Mouse (Mus musculus): ENCODE data around the gene Mrpl38.

Mrpl38 gene

DNA sequence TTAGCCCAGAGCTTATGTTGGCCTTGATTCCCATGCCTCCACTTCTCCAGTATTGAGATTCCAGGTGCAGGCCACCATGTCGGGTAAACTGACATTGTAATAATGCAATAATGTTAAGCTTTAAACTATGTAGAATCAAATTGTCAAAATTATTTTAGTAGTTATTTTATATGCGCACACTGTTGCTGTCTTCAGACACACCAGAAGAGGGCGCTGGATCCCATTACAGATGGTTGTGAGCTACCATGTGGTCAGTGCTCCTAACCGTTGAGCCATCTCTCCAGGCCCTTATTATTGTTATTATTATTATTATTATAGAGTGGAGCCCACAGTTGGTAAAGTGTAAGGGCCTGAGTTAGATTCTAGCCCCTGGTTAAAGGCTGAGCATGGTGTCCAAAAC lies 27.6 kb downstream of the Mrpl38 start:
- no peak for DNase-seq (ENCODE audit: low read depth, low spot score)

DNA sequence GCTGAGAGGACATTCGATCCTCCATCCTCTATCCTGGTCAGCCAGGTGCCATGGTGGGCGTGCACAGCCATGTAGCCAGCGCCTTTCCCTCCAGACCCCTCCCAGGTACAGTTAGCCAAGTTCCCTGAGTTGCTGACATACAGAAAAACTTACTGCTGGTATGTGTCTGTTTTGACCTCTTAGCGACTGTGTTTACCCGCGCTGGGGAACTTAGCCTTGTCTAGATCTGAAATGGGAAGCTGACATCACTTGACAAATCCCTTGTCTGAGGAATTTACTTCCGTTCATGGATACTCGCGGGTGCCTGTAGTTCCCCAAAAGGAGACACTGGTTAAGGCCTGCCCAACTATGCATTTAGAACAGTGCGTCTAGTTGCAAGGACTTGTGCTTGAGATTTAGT lies 28.1 kb downstream of the Mrpl38 start:
- DNase-seq (ENCODE audit: low read depth, low spot score): no peak

DNA sequence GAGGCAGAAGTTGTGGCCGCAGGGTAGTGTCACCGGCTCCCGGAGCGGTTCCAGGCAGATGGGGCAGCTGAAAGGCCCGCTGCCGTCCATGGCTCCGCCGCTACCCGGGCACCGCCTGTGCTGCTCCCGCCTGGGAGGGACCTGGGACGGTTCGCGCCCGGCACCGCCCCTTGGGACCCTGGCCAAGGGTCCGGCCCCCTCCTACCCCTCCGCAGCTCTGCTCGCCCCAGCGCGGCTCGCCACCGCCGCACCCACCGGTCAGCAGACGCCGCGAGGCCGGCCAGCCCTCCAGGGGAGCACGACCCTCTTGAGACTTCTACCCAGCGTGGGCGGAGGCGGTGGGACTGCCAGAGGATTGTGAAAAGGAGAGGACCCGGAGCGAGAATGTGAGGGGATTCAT lies 28.5 kb downstream of the Mrpl38 start:
- DNase-seq (ENCODE audit: low read depth, low spot score): no peak

DNA sequence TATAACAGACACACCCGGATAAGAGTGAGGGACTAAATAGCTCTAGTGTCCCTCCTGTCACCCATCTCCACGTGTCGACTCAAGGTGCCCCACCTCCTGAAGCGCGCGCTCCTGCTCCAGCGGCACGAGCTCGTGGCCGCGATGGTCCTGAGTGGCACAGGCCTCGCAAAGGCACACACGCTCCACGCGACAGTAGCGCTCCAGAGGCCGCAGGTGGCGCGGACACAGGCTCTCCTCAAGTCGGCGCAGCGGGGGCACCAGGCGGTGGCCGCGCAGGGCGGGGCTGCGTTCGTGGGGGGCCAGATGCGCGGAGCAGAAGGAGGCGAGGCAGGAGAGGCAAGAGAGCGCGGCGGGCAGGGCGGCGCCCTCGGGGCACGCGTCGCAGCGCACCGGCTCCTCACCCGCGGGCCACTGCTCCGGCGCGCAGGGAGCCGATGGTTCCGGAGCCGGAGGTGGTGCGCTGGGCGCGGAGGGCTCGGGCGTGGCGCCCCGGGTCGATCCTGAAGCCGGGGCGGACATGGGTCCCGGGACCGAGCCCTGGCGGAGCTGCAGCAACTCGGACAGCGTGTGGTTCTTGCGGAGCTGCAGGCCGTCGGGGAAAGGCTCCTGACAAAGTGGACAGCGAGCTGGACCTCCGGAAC lies 29.1 kb downstream of the Mrpl38 start:
- DNase-seq (ENCODE audit: low read depth, low spot score): no peak

DNA sequence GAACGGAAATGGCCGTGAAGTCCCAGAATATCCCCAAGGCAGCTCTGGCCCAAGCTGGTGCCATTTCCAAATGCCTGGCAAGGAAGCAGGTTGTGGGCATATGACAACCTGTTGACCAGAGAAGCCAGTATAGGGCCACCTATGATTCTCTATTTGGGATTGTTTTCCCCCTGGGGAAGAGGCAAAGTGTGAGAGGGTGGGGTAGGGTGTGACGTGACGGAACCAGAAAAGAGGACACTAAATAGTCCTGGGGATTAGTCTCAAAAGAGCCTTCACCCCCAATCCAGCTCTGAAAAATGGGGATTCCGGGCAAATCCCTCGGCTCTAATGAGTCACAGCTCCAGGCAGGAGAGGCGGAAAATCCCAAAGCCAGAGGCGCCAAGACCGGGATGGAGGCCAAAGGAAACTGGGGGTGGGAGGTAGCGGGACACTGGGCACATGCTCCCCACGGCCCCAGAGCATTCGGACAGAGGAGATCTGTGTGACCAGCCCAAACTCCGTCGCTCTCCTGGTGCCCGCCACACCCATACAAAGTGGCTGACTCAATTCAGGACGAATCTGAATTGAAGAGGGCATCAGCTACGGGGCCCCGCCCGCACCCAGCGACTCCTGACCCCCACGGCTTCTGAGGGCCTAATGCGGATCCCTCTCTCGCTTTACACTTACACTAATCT lies 30.1 kb downstream of the Mrpl38 start:
- DNase-seq (ENCODE audit: low read depth, low spot score): no peak

DNA sequence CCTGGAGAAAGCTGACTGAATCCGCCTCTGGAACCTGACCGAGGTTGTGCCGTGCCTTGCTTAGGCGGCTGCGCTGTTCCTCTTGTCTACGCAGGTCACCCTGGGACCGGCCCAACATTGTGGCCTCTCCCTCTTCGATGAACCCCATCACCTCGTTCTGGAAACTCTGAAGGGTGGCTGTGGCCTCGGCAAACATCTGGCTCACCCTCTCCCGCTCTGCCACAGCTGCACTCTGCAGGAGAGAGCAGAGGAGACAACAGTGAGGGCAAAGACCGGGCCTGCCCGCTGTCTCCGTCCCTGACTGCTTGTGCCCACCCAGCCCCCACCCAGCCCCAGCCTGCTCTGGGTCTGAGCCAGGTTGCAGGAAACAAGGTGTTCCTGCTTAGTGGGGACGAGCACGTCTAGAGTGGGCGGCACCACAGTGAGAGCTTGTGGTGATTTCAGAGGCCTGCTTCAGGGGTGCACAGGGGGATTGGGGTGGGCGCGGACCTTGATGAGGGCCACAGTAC lies 30.8 kb downstream of the Mrpl38 start:
- no peak for DNase-seq (ENCODE audit: low read depth, low spot score)

DNA sequence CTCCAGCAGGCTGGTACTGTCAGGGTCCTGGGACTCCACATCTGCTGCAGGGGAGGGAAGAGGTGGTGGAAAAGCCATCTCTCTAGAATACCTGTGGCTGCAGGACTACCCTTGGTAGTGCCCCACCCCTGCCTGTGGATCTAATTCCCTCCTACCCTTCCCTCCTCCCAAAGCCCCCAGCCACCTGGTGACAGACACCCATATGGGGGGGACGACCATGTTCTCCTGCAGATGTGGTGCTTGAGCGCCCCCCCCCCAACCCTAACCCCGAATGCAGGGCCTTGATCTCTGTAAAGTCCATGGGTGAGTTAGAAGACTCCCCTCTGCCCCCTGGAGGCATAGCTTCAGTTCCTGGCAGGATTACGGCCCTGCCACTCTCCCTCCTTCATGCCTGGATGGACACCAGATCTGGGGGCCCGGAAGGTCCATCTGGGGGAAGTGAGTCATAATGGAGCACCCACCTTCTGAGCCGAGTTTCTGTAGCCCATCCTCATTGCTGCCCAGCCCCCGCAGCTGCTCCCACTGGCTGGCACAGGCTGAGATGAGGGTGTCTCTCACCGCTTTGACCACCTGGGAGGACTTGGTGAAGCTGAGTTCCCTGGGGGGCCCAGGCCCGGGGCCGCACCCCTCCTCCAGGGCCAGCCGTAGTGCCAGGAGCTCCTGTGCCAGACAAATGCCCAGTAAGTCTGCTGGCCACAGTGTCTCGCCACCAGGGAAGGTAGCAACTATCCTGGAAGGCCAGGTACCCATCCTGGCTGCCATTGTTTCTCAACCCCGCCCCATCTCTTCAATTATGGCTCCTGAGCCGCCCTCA lies 31.5 kb downstream of the Mrpl38 start:
- no peak for DNase-seq (ENCODE audit: low read depth, low spot score)

DNA sequence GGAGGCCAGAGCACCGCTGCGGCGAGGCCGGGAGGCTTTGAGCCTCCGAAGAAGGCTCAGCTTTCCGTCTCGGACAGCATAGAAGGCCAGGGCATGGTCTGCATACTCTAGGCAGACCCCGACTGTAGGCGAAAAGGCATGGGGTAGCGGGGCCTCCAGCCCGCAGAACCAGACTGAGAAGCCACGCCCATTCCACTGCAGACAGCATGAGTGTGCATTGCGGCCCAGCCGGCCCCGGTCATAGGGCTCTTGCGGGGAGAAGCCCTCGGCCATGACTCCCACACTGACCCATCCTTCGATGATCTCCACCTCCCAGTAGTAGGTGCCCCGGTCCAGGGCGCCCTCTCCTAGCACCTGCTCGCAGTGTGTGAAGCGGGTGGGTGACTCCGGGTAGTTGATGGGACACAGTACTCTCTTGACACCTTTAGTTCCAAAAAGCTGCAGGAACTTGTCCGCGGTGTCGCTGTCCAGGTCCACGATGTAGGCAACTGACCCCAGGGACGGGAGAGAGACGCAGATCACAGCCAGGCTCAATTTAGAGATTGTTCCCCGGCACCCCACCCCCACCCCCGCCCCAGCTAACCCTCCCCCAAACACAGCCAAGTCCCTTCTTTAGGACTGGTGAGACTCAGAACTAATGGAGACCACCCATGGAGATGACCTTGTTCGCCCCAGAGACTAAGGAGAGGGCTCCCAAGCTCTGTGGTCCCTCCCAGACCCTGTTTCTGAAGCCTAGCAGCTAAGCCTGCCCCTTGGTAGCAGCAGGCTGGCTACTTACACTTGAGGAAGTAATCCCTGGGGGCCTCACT lies 32.3 kb downstream of the Mrpl38 start:
- DNase-seq (ENCODE audit: low read depth, low spot score): peak; percentile 66

DNA sequence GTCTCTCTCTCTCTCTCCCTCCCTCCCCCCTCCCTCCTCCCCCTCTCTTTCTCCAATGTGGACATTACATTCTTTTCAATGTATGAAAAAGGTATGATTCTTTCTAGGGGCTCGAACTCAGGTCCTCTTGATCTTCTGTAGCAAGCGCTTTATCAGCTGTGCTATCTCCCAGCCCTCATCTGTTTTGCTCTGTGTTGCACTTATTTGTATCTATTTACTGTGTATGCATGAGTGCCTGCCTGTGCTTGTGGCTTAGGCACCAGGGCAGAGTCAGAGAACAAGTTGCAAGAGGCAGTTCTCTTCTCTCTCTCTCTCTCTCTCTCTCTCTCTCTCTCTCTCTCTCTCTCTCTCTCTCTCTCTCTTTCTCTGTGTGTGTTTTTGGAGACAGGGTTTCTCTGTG lies 33.6 kb downstream of the Mrpl38 start:
- no peak for DNase-seq (ENCODE audit: low read depth, low spot score)

DNA sequence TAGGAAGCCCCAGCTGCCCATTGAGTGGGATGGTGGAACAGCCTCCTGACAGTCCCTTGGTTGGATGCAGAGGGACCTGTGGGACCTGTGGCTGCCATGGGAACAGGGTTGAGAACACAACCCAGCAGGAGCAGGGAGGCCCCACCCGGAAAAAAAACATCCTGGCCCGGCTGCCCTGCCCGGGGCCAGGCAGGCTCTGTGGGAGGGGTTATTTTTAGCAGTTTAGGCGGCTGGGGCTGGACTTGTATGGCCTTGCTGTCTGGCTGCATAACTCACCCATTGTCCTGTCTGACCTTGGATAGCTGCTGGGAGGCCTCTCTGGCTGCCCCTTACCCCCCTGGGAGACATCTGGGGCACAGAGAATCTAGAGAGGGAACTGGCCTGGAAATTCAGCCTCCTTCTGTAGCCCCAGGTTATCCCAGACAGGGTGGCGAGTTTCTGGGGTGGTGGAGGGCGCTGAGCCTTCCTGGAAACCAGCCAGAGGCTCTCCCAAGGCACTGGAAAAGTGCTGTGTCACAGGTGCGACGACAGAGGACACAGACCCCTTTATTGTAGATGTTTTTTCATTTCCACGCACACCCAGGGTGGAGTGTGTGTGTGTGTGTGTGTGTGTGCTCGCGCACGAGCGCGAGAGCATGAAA lies 34.5 kb downstream of the Mrpl38 start:
- peak; percentile 84 for DNase-seq (ENCODE audit: low read depth, low spot score)

DNA sequence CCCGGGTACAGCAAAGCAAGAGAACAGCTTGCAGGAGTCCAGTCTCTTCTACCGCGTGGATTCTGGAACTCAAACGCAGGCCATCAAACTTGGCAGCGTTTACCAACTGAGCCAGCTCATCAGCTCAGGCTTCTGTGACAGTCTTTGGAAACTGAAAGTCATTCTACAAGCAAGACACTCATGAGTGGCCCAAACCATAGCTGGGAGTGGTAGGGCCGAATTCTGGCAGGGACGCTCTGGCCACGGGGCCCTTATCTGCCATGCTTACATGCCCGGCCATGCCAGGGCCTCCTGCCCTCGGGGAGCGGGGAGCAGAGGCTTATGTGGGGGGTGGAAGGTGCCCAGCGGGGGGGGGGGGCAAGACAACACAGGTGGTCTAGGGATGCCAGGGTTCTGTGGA lies 35.1 kb downstream of the Mrpl38 start:
- DNase-seq (ENCODE audit: low read depth, low spot score): no peak

DNA sequence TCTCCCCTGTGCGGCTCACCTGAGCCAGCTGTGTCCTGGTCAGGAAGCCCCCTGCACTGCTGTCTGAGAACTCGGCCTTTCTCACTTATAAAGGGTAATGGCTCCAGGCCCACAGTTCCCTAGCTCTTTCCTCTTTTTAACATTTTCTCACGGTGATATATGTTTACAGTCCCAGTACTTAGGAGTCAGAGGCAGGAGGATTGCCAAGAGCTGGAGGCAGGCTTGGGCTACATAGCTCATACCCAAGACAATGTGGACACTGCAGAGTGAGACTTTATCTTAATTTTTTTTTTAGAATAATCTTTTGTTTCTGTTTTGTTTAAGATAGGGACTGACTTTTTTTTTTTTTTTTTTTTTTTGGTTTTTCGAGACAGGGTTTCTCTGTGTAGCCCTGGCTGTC lies 36.2 kb downstream of the Mrpl38 start:
- no peak for DNase-seq (ENCODE audit: low read depth, low spot score)

DNA sequence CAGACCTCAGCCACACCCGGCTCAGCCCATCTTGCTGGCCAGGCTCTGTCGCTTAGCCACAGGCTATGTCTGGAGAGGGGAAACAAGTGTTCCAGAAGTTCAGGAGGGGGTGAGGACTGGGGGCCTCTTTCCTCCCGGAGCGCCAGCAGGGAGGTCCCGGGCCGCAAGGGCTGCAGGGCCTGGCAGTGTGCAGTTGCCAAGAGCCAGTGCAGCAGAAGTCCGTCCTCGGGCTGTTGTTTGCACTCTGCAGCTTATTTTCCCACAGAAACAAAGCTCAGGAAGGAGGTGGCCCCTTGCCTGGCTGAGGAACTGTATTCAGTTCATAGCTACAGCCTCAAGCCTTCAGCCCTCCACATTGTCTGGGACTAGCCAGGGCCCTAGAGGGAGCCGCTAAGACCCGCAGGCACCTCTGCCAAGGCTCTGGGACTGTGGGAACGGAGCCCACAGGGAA lies 36.7 kb downstream of the Mrpl38 start:
- DNase-seq (ENCODE audit: low read depth, low spot score): no peak

DNA sequence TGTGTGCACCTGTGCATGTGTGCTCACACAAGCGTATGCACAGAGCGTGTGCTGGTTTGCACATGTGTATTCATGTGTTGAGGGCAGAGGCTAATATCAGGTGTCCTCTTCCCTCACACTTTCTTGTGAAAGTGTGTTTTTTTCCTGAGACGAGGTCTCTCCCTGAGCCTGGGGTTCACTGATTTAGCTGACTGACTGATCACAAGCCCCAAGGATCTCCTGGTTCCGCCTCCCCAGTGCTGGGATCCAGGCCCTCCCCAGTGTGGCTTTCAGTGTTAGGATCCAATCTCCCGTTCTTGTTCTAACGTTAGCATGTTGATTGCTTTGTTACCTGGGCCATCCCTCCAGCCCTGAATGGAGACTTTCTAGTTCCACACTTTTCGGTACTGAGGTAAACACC lies 37.8 kb downstream of the Mrpl38 start:
- no peak for DNase-seq (ENCODE audit: low read depth, low spot score)

DNA sequence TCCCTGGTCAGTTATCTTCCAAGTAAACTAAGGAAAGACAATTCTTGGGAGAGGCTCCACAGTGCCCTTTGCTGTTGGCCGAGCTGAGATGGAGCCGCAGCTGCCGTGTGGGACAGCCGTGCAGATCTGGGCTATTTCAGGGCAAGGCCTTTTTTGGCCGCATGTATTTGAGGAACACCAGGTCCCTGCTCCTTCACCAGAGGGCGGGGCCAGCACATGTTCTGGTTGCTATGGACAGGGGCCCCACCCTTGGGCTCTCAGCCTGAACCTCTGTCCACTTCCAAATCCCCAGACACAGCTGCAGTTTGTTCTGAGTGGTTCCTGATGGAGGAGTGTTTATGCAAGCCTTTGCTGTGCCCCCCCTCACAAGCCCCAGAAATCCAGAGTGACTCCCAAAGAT lies 38.3 kb downstream of the Mrpl38 start:
- DNase-seq (ENCODE audit: low read depth, low spot score): no peak

DNA sequence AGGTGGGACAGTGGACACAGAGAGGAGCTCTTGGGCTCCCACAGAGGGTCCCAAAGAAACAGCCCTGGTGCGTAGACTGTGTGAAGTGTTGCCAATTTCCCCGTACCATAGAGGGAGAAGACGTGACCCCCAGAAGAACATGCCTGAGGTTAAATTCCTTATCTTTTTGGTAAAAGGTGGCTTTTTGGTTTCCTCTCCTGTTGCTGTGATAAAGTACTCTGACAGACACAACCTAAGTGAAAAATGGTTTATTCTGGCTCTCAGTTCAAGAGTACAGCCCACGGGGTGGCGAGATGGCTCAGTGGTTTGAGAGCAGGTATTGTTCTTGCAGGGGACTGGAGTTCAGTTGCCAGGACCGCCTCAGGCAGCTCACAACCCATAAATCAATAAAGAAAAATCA lies 39.2 kb downstream of the Mrpl38 start:
- DNase-seq (ENCODE audit: low read depth, low spot score): no peak

DNA sequence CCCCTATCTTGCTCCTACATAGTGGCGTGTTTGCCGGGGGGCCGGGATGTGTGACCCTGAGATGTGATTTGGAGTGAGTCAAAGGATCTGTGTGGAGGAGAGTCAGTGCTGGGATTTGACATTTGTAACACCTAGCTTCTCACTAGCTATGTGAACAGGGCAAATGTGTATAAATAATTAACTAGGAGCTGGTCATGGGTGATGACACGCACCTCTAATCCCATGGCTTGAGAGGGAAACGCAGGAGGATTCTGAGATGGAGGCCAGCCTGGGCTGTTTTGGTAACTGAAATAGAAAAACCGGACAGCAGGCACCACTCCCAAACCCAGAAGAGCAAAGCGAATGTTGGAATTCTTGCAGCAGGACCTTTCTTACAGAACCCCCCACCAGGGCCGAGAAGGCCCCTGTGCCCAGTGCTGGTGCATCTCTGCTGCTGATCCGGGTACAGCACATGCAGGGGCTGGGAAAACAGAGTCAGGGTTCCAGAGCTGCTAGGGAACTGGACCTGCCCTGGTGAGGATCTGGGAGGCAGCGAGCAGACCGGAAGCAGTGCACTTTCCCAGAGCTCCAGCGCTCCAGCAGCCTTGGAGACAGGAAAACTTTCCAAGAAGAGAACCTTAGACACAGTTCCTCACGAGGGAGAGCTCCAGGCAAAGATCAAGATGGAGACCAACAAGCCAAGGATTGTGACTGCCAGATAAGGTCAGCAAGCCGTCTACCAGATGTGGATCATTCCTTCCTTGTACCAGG lies 39.8 kb downstream of the Mrpl38 start:
- no peak for DNase-seq (ENCODE audit: low read depth, low spot score)

DNA sequence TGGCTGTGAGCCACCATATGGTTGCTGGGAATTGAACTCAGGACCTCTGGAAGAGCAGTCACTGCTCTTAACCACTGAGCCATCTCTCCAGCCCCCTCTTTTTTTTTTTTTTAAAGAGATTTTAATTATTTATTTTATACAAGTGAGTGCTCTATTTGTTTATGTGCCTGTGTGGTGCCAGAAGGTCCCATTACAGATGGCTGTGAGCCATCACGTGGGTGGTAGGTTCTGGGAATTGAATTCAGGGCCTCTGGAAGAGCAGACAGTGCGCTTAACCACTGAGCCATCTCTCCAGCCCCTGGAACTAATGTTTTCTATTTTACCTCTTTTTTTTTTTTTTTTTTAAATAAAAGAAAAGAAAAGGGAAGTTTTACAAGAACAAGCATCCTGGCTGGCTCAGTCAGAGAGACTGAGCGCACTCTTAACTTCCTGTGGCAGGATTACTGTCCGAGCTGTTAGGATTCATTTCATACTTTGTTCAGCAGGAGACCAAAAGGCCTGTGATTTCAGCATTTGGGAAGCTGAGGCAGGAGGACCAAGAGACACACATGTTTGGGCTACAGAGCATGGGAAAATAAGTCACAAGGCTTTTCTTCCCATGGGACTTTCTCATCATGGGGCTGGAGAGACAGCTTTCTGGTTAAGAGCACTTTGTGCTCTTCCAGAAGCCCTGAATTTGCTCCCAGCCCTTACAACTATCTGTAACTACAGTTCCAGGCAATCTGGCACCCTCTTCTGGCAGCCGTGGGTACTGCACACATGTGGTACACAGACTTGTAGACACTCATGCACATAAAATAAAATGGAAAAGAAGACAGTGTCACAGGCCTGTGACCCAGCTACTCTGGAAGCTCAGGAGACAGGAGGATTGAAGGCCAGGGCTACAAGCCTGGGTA lies 42.2 kb downstream of the Mrpl38 start:
- peak; percentile 97 for DNase-seq (ENCODE audit: low read depth, low spot score)

DNA sequence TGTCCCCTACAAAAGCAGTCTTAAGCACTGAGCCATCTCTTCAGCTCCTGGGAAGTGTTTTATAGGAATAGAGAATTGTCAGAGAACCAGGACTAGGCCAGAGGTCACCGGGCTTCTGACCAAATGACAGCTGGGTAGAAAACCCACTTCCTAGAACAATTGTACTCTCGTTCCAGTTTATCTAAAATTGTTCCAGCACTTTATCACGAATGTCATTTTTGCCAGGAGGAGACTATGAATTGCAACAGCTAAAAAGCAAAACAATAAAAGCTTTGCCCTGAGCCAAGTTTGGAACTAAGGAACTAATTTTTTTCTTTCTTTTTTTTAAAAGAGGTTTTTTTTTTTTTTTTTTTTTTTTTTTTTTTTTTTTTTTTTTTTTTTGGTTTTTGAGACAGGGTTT lies 43.1 kb downstream of the Mrpl38 start:
- DNase-seq (ENCODE audit: low read depth, low spot score): no peak
